Mouse (Mus musculus) kidney, embryonic 14.5 days (tissue): ENCODE measurements at regions not wholly inside any gene's neighbourhood (a gene's known extent, or its start where the extent isn't known, plus 50 kb on each side); places are given as distances from the start of the nearest gene placed in this dataset.
A peak's percentile ranks its signal among the peaks of the same experiment; 100 is the strongest.

Experiments
- ATAC-seq: fragments of 200-750 bp; cut with Nextera tagmentation; 2 replicates; pipeline ENCODE4 v1.8.0; 2017; ENCODE audit warnings: moderate number of reproducible peaks, mild to moderate bottlenecking, moderate TSS enrichment, moderate library complexity; ENCODE audit not compliant: low FRiP score, low TSS enrichment
- H3K27ac ChIP-seq: fragments of 300-500 bp; sonication (generic); 2 replicates; pipeline ENCODE4 v1.5.1; 2014; ENCODE audit warnings: low read depth, mild to moderate bottlenecking, low read length, moderate library complexity, mixed read lengths
- H3K27me3 ChIP-seq: fragments of 300-500 bp; sonication (generic); 2 replicates; pipeline ENCODE4 v1.6.1; 2014; ENCODE audit warnings: mild to moderate bottlenecking, low read length; ENCODE audit not compliant: control insufficient read depth, insufficient read depth
- H3K36me3 ChIP-seq: fragments of 300-500 bp; sonication (generic); 2 replicates; pipeline ENCODE4 v1.6.1; 2014; ENCODE audit warnings: low read length, mixed read lengths; ENCODE audit not compliant: control insufficient read depth, insufficient read depth
- H3K4me1 ChIP-seq: fragments of 300-500 bp; sonication (generic); 2 replicates; pipeline ENCODE4 v1.6.1; 2014; ENCODE audit warnings: low read length, mixed read lengths; ENCODE audit not compliant: control insufficient read depth, insufficient read depth
- H3K4me2 ChIP-seq: fragments of 300-500 bp; sonication (generic); replicated peaks from 2 replicates; pipeline ENCODE4 v1.6.1; 2014; ENCODE audit warnings: low read depth, mild to moderate bottlenecking, low read length
- H3K4me3 ChIP-seq: fragments of 300-500 bp; sonication (generic); 2 replicates; pipeline ENCODE4 v1.5.1; 2014; ENCODE audit warnings: mild to moderate bottlenecking, low read length
- H3K9ac ChIP-seq: fragments of 300-500 bp; sonication (generic); 2 replicates; pipeline ENCODE4 v1.6.1; 2014; ENCODE audit warnings: low read depth, mild to moderate bottlenecking, low read length, moderate library complexity
- H3K9me3 ChIP-seq: fragments of 300-500 bp; sonication (generic); 2 replicates; pipeline ENCODE4 v1.6.1; 2016; ENCODE audit warnings: low read length; ENCODE audit not compliant: control insufficient read depth
- WGBS: fragments of 180-500 bp; shearing (Covaris S2); extraction: QIAGEN DNeasy Blood & Tissue Kit; methylation state at CpG from one replicate; pipeline ENCODE4 v1.1.7; 2014; 5-methylcytosine and 5-hydroxymethylcytosine counted together

GRCm38 (mm10) chr6:93248973-93249372, 305.7 kb upstream of the Adamts9 start:
- WGBS, result 90% methylated on average over 4 of the region's 4 CpGs
- Histone ChIP-seq H3K4me2 (no peak overlapping the region), H3K27ac (no peak overlapping the region), H3K27me3 (no peaks in the 10 kb centered on the region), H3K9ac (no peak overlapping the region), H3K4me3 (no peak overlapping the region), H3K4me1 (no peaks in the 10 kb centered on the region; the same call in 1 of the 2 replicates), H3K9me3 (no peaks in the 10 kb centered on the region), H3K36me3 (no peaks in the 10 kb centered on the region)
- no peak for ATAC-seq

- no peak overlapping the region for H3K27ac ChIP-seq
- H3K27me3 ChIP-seq, result no peaks in the 10 kb centered on the region
- no peak for ATAC-seq
- H3K4me2 ChIP-seq, result no peak overlapping the region
- no peaks in the 10 kb centered on the region for H3K36me3 ChIP-seq
- H3K4me1 ChIP-seq, result no peaks in the 10 kb centered on the region; the same call in 1 of the 2 replicates
- H3K9ac ChIP-seq, result no peak overlapping the region
- H3K9me3 ChIP-seq, result peaks cover 5% of the 10 kb centered on the region; the same call in 1 of the 2 replicates
- H3K4me3 ChIP-seq, result no peak overlapping the region
- 69% methylated on average over 6 of the region's 6 CpGs for WGBS
Observed at GRCm38 (mm10) chr6:93246498-93247242, 303.4 kb upstream of the Adamts9 start.

- no peak for ATAC-seq
- H3K4me1 ChIP-seq, result no peaks in the 10 kb centered on the region
- H3K4me3 ChIP-seq, result no peak overlapping the region
- no peaks in the 10 kb centered on the region for H3K9me3 ChIP-seq
- H3K27ac ChIP-seq, result no peak overlapping the region
- no peak overlapping the region for H3K9ac ChIP-seq
- no peaks in the 10 kb centered on the region for H3K36me3 ChIP-seq
- no peak overlapping the region for H3K4me2 ChIP-seq
- H3K27me3 ChIP-seq, result no peaks in the 10 kb centered on the region
- WGBS, result 55% methylated on average over 5 of the region's 5 CpGs
Observed at GRCm38 (mm10) chr6:93235550-93235949, 292.3 kb upstream of the Adamts9 start.

- H3K9ac ChIP-seq, result no peak overlapping the region
- no peak overlapping the region for H3K4me2 ChIP-seq
- no peak overlapping the region for H3K27ac ChIP-seq
- no peaks in the 10 kb centered on the region for H3K36me3 ChIP-seq
- ATAC-seq, result no peak
- H3K4me3 ChIP-seq, result no peak overlapping the region
- no peaks in the 10 kb centered on the region for H3K9me3 ChIP-seq
- H3K27me3 ChIP-seq, result no peaks in the 10 kb centered on the region
- 86% methylated on average over 9 of the region's 9 CpGs for WGBS
- no peaks in the 10 kb centered on the region for H3K4me1 ChIP-seq
Observed at GRCm38 (mm10) chr6:93232636-93233035, 289.3 kb upstream of the Adamts9 start.

GRCm38 (mm10) chr6:93230450-93230849, 287.2 kb upstream of the Adamts9 start:
- H3K4me3 ChIP-seq, result no peak overlapping the region
- H3K4me1 ChIP-seq, result no peaks in the 10 kb centered on the region
- no peaks in the 10 kb centered on the region for H3K9me3 ChIP-seq
- no peaks in the 10 kb centered on the region for H3K27me3 ChIP-seq
- H3K36me3 ChIP-seq, result no peaks in the 10 kb centered on the region
- no peak overlapping the region for H3K27ac ChIP-seq
- WGBS, result 50% methylated on average over 5 of the region's 5 CpGs
- no peak overlapping the region for H3K9ac ChIP-seq
- H3K4me2 ChIP-seq, result no peak overlapping the region
- ATAC-seq, result no peak

GRCm38 (mm10) chr6:93229320-93229719, 286.0 kb upstream of the Adamts9 start:
- Histone ChIP-seq H3K9me3 (no peaks in the 10 kb centered on the region), H3K36me3 (no peaks in the 10 kb centered on the region)

GRCm38 (mm10) chr6:93223610-93224550, 280.6 kb upstream of the Adamts9 start:
- Histone ChIP-seq H3K4me3 (no peak overlapping the region), H3K27ac (peak overlapping the region; percentile 74; the same call in 1 of the 2 replicates)
- WGBS, result 39% methylated on average over 8 of the region's 8 CpGs

More at GRCm38 (mm10) chr6:93229320-93229719, 286.0 kb upstream of the Adamts9 start:
- Histone ChIP-seq H3K27ac (no peak overlapping the region), H3K27me3 (no peaks in the 10 kb centered on the region), H3K9ac (no peak overlapping the region), H3K4me2 (no peak overlapping the region), H3K4me1 (peaks cover 3% of the 10 kb centered on the region; the same call in 1 of the 2 replicates), H3K4me3 (no peak overlapping the region)
- WGBS, result 86% methylated on average over 2 of the region's 2 CpGs
- ATAC-seq, result no peak

GRCm38 (mm10) chr6:93218015-93218593, 274.8 kb upstream of the Adamts9 start:
- Histone ChIP-seq H3K27ac (no peak overlapping the region), H3K9ac (no peak overlapping the region), H3K9me3 (no peaks in the 10 kb centered on the region), H3K4me2 (no peak overlapping the region), H3K36me3 (no peaks in the 10 kb centered on the region), H3K27me3 (no peaks in the 10 kb centered on the region), H3K4me3 (no peak overlapping the region), H3K4me1 (no peaks in the 10 kb centered on the region)
- no peak for ATAC-seq
- WGBS, result 48% methylated on average over 4 of the region's 4 CpGs

More at GRCm38 (mm10) chr6:93223610-93224550, 280.6 kb upstream of the Adamts9 start:
- Histone ChIP-seq H3K4me2 (no peak overlapping the region), H3K9me3 (no peaks in the 10 kb centered on the region), H3K27me3 (no peaks in the 10 kb centered on the region), H3K9ac (no peak overlapping the region), H3K36me3 (no peaks in the 10 kb centered on the region), H3K4me1 (peaks cover 11% of the 10 kb centered on the region; the same call in 1 of the 2 replicates)
- ATAC-seq, result peak; percentile 69
